Mouse (Mus musculus) ovary, postnatal 10 days (tissue): ENCODE data around the gene Epop.
"Not testable (repeated sequence)": the region's sequence is repeated elsewhere in the genome, so short reads cannot be mapped to it uniquely, and the experiment has no call there.

Experiments
- DNase-seq: peaks from one replicate; pipeline ENCODE4 v3.0.0; 2022; ENCODE audit warnings: low spot score

The Epop gene

GRCm38 (mm10) chr11:97660734-97661647 lies 31.5 kb upstream of the Epop start:
- DNase-seq: no peak

GRCm38 (mm10) chr11:97659990-97660714 lies 30.6 kb upstream of the Epop start:
- no peak for DNase-seq

GRCm38 (mm10) chr11:97659267-97659989 lies 29.9 kb upstream of the Epop start:
- DNase-seq: no peak

GRCm38 (mm10) chr11:97658751-97659266 lies 29.3 kb upstream of the Epop start:
- DNase-seq: no peak

- not testable (repeated sequence) for DNase-seq
Observed at GRCm38 (mm10) chr11:97657967-97658366, 28.5 kb upstream of the Epop start.

- no peak for DNase-seq
Observed at GRCm38 (mm10) chr11:97657184-97657945, 27.9 kb upstream of the Epop start.

- no peak for DNase-seq
Observed at GRCm38 (mm10) chr11:97656269-97656971, 26.9 kb upstream of the Epop start.

GRCm38 (mm10) chr11:97654210-97654609 lies 24.7 kb upstream of the Epop start:
- no peak for DNase-seq

- DNase-seq: not testable (repeated sequence)
Observed at GRCm38 (mm10) chr11:97653376-97653775, 23.9 kb upstream of the Epop start.

- DNase-seq: no peak
Observed at GRCm38 (mm10) chr11:97650341-97650740, 20.8 kb upstream of the Epop start.

- DNase-seq: not testable (repeated sequence)
Observed at GRCm38 (mm10) chr11:97648541-97648940, 19.0 kb upstream of the Epop start.

- no peak for DNase-seq
Observed at GRCm38 (mm10) chr11:97644834-97645233, 15.3 kb upstream of the Epop start.

GRCm38 (mm10) chr11:97643380-97644055 lies 14.0 kb upstream of the Epop start:
- DNase-seq: no peak

GRCm38 (mm10) chr11:97642746-97643145 lies 13.2 kb upstream of the Epop start:
- DNase-seq: no peak

- no peak for DNase-seq
Observed at GRCm38 (mm10) chr11:97641668-97642067, 12.2 kb upstream of the Epop start.

GRCm38 (mm10) chr11:97635468-97636019 lies 6.0 kb upstream of the Epop start:
- no peak for DNase-seq

- DNase-seq: not testable (repeated sequence)
Observed at GRCm38 (mm10) chr11:97632440-97632839, 2.9 kb upstream of the Epop start.

GRCm38 (mm10) chr11:97631938-97632337 lies 2.4 kb upstream of the Epop start:
- peak; percentile 62 for DNase-seq

- no peak for DNase-seq
Observed at GRCm38 (mm10) chr11:97631500-97631899, 2.0 kb upstream of the Epop start.

GRCm38 (mm10) chr11:97631046-97631445 lies 1.5 kb upstream of the Epop start:
- no peak for DNase-seq
